Mouse (Mus musculus) embryonic fibroblast, embryonic 13.5 days (primary cell): ENCODE results near the gene Farp2.

ENCODE experiments used
- CTCF ChIP-seq: IDR thresholded peaks from 2 replicates; pipeline ENCODE4 v1.5.1; 2011; ENCODE audit warnings: mild to moderate bottlenecking, control low read depth, low read length, moderate library complexity, borderline replicate concordance; ENCODE audit not compliant: insufficient read depth
- POLR2A ChIP-seq: IDR thresholded peaks from 2 replicates; pipeline ENCODE4 v1.6.1; 2011; ENCODE audit warnings: low read depth, mild to moderate bottlenecking, control low read depth, low read length, moderate library complexity

DNA sequence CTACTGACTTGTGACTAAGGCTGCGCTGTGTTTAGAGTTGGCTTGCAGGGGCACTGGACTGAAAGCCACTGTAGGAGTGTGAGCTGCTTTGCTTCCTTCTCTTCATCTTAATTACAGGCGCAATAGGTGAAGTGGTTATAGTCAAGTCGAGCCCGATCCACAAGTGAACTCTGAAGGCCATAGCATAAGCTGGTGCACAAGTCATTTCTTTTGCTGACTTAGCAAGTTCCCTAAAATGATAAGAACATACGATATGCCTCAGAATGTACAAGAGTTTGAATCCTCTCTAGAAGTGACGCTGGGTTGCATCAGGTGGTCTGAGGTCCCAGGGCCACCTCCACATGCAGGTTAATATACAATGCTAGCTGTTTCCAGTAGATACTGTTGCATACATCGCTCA, 69.7 kb downstream of the Farp2 start:
- TF ChIP-seq POLR2A (no peak), CTCF (no peak)
